Mouse (Mus musculus) CH12.LX (cell line): Measurements from ENCODE around the gene Gh. TPM values are rescaled to one million over a fixed set of nuclear protein-coding genes. Genes with fewer than 3 reads are reported as not detected.
"Not testable (repeated sequence)": the region's sequence is repeated elsewhere in the genome, so short reads cannot be mapped to it uniquely, and the experiment has no call there.

Experiments used
- DNase-seq: peaks from one replicate; pipeline ENCODE4 v3.0.0-alpha.2; 2013; ENCODE audit errors: extremely low read depth
- H3K27ac ChIP-seq: 2 replicates; pipeline ENCODE4 v1.5.1; 2012; ENCODE audit warnings: low read depth, mild to moderate bottlenecking, control low read depth, moderate library complexity; ENCODE audit not compliant: insufficient read depth
- H3K27me3 ChIP-seq: replicated peaks from 2 replicates; pipeline ENCODE3; 2012; ENCODE audit warnings: inconsistent platforms
- H3K36me3 ChIP-seq, 2 experiments: replicated peaks in 1 of 2; 2 replicates each; pipeline versions ENCODE3 to v1.6.1; 2012; ENCODE audit warnings: inconsistent platforms in 1 of 2, low read length in 1 of 2, mild to moderate bottlenecking in 1 of 2, mixed read lengths in 1 of 2, moderate library complexity in 1 of 2; ENCODE audit not compliant: control insufficient read depth in 1 of 2, insufficient read depth in 1 of 2
- H3K4me1 ChIP-seq, 2 experiments: 2 replicates each; pipeline ENCODE4 v1.6.1; 2012; ENCODE audit warnings: inconsistent platforms in 1 of 2, moderate library complexity in 1 of 2; ENCODE audit not compliant: insufficient read depth in 2 of 2, control insufficient read depth in 1 of 2
- H3K4me2 ChIP-seq: 2 replicates; pipeline ENCODE4 v1.6.1; 2012; ENCODE audit warnings: low read depth, mild to moderate bottlenecking, control low read depth; ENCODE audit not compliant: poor library complexity, insufficient read depth, severe bottlenecking
- H3K4me3 ChIP-seq, 3 experiments: fragments of 150-350 bp in 1 of 3; sonication (generic) in 1 of 3; replicated peaks in 1 of 3; 2 replicates each; pipeline versions ENCODE3 to v1.5.1; 2011 to 2012; ENCODE audit warnings: low read depth in 2 of 3, low read length in 2 of 3, mild to moderate bottlenecking in 2 of 3, moderate library complexity in 2 of 3, control low read depth in 1 of 3, improper control_type of control experiment in 1 of 3, inconsistent platforms in 1 of 3, mixed read lengths in 1 of 3; ENCODE audit not compliant: poor library complexity in 1 of 3
- H3K79me2 ChIP-seq: replicated peaks from 2 replicates; pipeline ENCODE4 v1.6.1; 2012; ENCODE audit warnings: mild to moderate bottlenecking, moderate library complexity; ENCODE audit not compliant: control insufficient read depth, poor library complexity, insufficient read depth, severe bottlenecking; ENCODE audit errors: extremely low read depth
- H3K9ac ChIP-seq: 2 replicates; pipeline ENCODE4 v1.6.1; 2012; ENCODE audit warnings: low read depth, mild to moderate bottlenecking, control low read depth, moderate library complexity; ENCODE audit not compliant: insufficient read depth
- H3K9me3 ChIP-seq: replicated peaks from 2 replicates; pipeline ENCODE3; 2012; ENCODE audit warnings: low read length, inconsistent platforms, mixed read lengths
- CHD2 ChIP-seq: IDR thresholded peaks from 2 replicates; pipeline ENCODE4 v1.6.1; 2011; ENCODE audit warnings: low read length, improper control_type of control experiment
- CTCF ChIP-seq, 2 experiments: IDR thresholded peaks in 1 of 2; conservative IDR thresholded peaks in 1 of 2; 2 replicates each; pipeline ENCODE4 v1.5.1; 2011 to 2012; ENCODE audit warnings: low read depth in 2 of 2, low read length in 2 of 2, improper control_type of control experiment in 1 of 2, inconsistent platforms in 1 of 2, mild to moderate bottlenecking in 1 of 2, moderate library complexity in 1 of 2
- E2F4 ChIP-seq: IDR thresholded peaks from 2 replicates; pipeline ENCODE4 v1.6.1; 2011; ENCODE audit warnings: low read depth, low read length, improper control_type of control experiment; ENCODE audit not compliant: insufficient replicate concordance
- ELF1 ChIP-seq: IDR thresholded peaks from 2 replicates; pipeline ENCODE4 v1.6.1; 2014; ENCODE audit warnings: low read depth, mild to moderate bottlenecking, inconsistent platforms, low read length, improper control_type of control experiment
- EP300 ChIP-seq: IDR thresholded peaks from 2 replicates; pipeline ENCODE4 v1.6.1; 2011; ENCODE audit warnings: low read length, improper control_type of control experiment
- GABPA ChIP-seq: IDR thresholded peaks from 2 replicates; pipeline ENCODE4 v1.6.1; 2012; ENCODE audit warnings: low read depth, low read length, improper control_type of control experiment, inconsistent platforms; ENCODE audit not compliant: insufficient replicate concordance
- JUN ChIP-seq: IDR thresholded peaks from 2 replicates; pipeline ENCODE4 v1.6.1; 2011; ENCODE audit warnings: low read depth, mild to moderate bottlenecking, low read length, improper control_type of control experiment, moderate library complexity; ENCODE audit not compliant: insufficient read depth
- JUND ChIP-seq: conservative IDR thresholded peaks from 2 replicates; pipeline ENCODE4 v1.6.1; 2011; ENCODE audit warnings: low read depth, low read length, improper control_type of control experiment
- MAFK ChIP-seq: IDR thresholded peaks from 2 replicates; pipeline ENCODE4 v1.6.1; 2011; ENCODE audit warnings: low read length, improper control_type of control experiment; ENCODE audit not compliant: insufficient replicate concordance
- MAX ChIP-seq: IDR thresholded peaks from 2 replicates; pipeline ENCODE4 v1.6.1; 2011; ENCODE audit warnings: low read length, improper control_type of control experiment
- MAZ ChIP-seq: IDR thresholded peaks from 2 replicates; pipeline ENCODE4 v1.6.1; 2012; ENCODE audit warnings: low read depth, mild to moderate bottlenecking, inconsistent platforms, low read length, improper control_type of control experiment, moderate library complexity
- MXI1 ChIP-seq: IDR thresholded peaks from 2 replicates; pipeline ENCODE4 v1.6.1; 2011; ENCODE audit warnings: mild to moderate bottlenecking, low read depth, low read length, improper control_type of control experiment
- MYC ChIP-seq: IDR thresholded peaks from 2 replicates; pipeline ENCODE4 v1.6.1; 2011; ENCODE audit warnings: low read depth, mild to moderate bottlenecking, improper control_type of control experiment, low read length
- NELFE ChIP-seq: IDR thresholded peaks from 2 replicates; pipeline ENCODE4 v1.6.1; 2011; ENCODE audit warnings: low read depth, low read length, improper control_type of control experiment
- PAX5 ChIP-seq: IDR thresholded peaks from 2 replicates; pipeline ENCODE4 v1.6.1; 2012; ENCODE audit warnings: low read length, inconsistent platforms, mixed read lengths
- POLR2A ChIP-seq: IDR thresholded peaks from 2 replicates; pipeline ENCODE4 v1.6.1; 2011; ENCODE audit warnings: low read depth, mild to moderate bottlenecking, improper control_type of control experiment, low read length
- POLR2AphosphoS2 ChIP-seq: IDR thresholded peaks from 2 replicates; pipeline ENCODE4 v1.6.1; 2011; ENCODE audit warnings: low read depth, low read length, improper control_type of control experiment
- RCOR1 ChIP-seq: conservative IDR thresholded peaks from 2 replicates; pipeline ENCODE4 v1.6.1; 2012; ENCODE audit warnings: low read depth, mild to moderate bottlenecking, inconsistent platforms, low read length, improper control_type of control experiment
- SIN3A ChIP-seq: IDR thresholded peaks from 2 replicates; pipeline ENCODE4 v1.6.1; 2012; ENCODE audit warnings: low read length, improper control_type of control experiment, inconsistent platforms
- TCF12 ChIP-seq: IDR thresholded peaks from 2 replicates; pipeline ENCODE4 v1.6.1; 2014; ENCODE audit warnings: low read depth, mild to moderate bottlenecking, inconsistent platforms, low read length, improper control_type of control experiment
- USF1 ChIP-seq: IDR thresholded peaks from 2 replicates; pipeline ENCODE4 v1.6.1; 2014; ENCODE audit warnings: low read depth, mild to moderate bottlenecking, inconsistent platforms, low read length, improper control_type of control experiment
- ZKSCAN1 ChIP-seq: IDR thresholded peaks from 2 replicates; pipeline ENCODE4 v1.6.1; 2012; ENCODE audit warnings: low read depth, inconsistent platforms, low read length, improper control_type of control experiment, borderline replicate concordance
- ZNF384 ChIP-seq: IDR thresholded peaks from 2 replicates; pipeline ENCODE4 v1.6.1; 2012; ENCODE audit warnings: low read depth, low read length, improper control_type of control experiment, inconsistent platforms
- dilution Hi-C: fragments of 300-500 bp; cut with MboI; formaldehyde crosslinking; loops from 2 replicates; pipeline ENCODE4 v1.14.3; 2020; ENCODE audit warnings: low sequenced_read_pairs; ENCODE audit not compliant: extremely low pct_unique_long_range_greater_than_20kb, extremely low pct_ligation_motif_present
- in situ Hi-C: fragments of 300-500 bp; cut with MboI; formaldehyde crosslinking; loops from 3 replicates; pipeline ENCODE4 v1.14.3; 2019; ENCODE audit warnings: low sequenced_read_pairs, low pct_ligation_motif_present, low pct_unique_long_range_greater_than_20kb, mixed read lengths
- polyA plus RNA-seq: library from polyadenylated mRNA; unstranded; fragments of >175 nt; gene quantifications from 2 replicates; pipeline ENCODE4 v1.2.1, GENCODE M21; 2012; ENCODE audit warnings: low read depth; ENCODE audit not compliant: insufficient read length
- total RNA-seq, 2 experiments: library from RNA; depleted of rRNA; stranded (reverse); fragments of 300-350 nt in 1 of 2; fragments of >200 nt in 1 of 2; gene quantifications; 2 replicates each; pipeline ENCODE4 v1.2.3; 2012 to 2014

The Gh gene
- total and polyA plus RNA-seq, 3 experiments = 0.38 to 1.0 (median 0.68) TPM

DNA sequence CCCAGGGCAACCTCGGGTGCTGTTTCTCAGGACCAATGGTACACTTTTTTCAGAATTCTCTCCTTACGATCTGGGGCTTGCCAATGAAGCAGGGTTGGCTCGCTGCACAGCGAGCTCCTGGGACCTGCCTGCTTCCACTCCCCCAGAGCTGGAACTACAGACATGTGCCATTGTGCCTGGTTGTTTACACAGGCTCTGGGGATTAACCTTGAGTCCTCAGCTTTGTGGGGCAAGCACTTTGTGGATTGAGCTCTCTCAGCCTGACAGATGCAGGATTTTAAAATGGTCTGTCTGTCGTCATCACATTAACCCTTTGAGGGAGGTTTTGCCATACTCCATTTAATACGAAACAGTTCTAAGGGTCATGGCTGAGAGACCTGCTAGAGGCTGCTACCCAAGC lies 43.2 kb upstream of the Gh start:
- dilution Hi-C loops (no loop called here), in situ Hi-C loops (no loop called here)
- no peak overlapping the region for H3K9ac ChIP-seq
- peaks cover 0 to 5% of the 10 kb centered on the region in 2 experiments; a peak in 2 of 4 replicates for H3K4me1 ChIP-seq
- H3K79me2 ChIP-seq = no peaks in the 10 kb centered on the region
- TF ChIP-seq ZNF384 = no peak
- TF ChIP-seq PAX5 = no peak
- TF ChIP-seq USF1 = no peak
- TF ChIP-seq POLR2AphosphoS2 = no peak
- TF ChIP-seq MXI1 = no peak
- TF ChIP-seq JUN = no peak
- no peak for TF ChIP-seq CTCF (conservative IDR thresholded peaks at IDR 0.05 in 1 of 2, IDR thresholded peaks at IDR 0.05 in 1 of 2; ENCODE audit: low read depth in 2 of 2, low read length in 2 of 2)
- no peak for TF ChIP-seq SIN3A
- no peak for TF ChIP-seq EP300
- no peak for TF ChIP-seq CHD2
- TF ChIP-seq ZKSCAN1 = no peak
- TF ChIP-seq JUND = no peak
- TF ChIP-seq ELF1 = no peak
- TF ChIP-seq E2F4 = no peak
- no peak for TF ChIP-seq MAFK
- H3K27me3 ChIP-seq = peaks cover 88% of the 10 kb centered on the region
- no peak overlapping the region for H3K4me2 ChIP-seq
- DNase-seq = no peak
- H3K9me3 ChIP-seq = peaks cover 11% of the 10 kb centered on the region
- H3K36me3 ChIP-seq = no peaks in the 10 kb centered on the region
- no peak overlapping the region for H3K4me3 ChIP-seq
- H3K27ac ChIP-seq = no peak overlapping the region

DNA sequence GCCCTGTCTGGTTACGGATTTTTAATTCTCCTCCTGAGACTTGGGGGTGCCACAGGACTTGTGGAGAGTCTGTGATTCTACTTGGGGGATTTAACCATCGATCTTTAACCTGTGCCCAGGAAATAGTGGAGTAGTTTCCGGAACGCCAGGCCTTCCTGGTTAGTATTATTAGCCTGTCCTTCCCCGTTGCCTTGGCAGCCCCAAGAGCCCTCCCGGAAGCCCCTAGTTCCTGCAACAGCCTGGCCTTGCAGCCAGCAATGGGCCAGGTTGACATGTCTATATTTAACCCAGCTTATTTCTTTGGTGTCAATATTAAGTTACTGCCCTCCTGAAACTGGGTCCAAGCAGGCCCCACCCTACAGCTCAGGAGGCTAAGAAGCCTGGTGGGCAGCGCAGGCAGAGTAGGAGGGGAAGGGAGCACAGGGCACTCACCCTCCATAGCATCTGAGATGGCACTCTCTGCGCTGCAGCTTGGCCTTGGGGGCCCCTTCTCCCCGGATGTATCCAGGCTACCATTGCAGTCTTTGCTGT lies 39.4 kb upstream of the Gh start:
- dilution Hi-C loops = no loop called here
- TF ChIP-seq POLR2A = no peak
- TF ChIP-seq NELFE = no peak
- TF ChIP-seq TCF12 = no peak
- TF ChIP-seq MAFK = no peak
- TF ChIP-seq MAZ = no peak
- TF ChIP-seq RCOR1 = no peak
- TF ChIP-seq MAX = no peak
- no peak for TF ChIP-seq GABPA
- TF ChIP-seq CTCF (conservative IDR thresholded peaks at IDR 0.05 in 1 of 2, IDR thresholded peaks at IDR 0.05 in 1 of 2; ENCODE audit: low read depth in 2 of 2, low read length in 2 of 2) = no peak
- TF ChIP-seq MYC = no peak
- no peak overlapping the region for H3K9ac ChIP-seq
- H3K79me2 ChIP-seq = no peaks in the 10 kb centered on the region
- no peak overlapping the region for H3K4me2 ChIP-seq
- H3K4me1 ChIP-seq = peaks cover 2 to 7% of the 10 kb centered on the region in 2 experiments; a peak in 3 of 4 replicates
- H3K27ac ChIP-seq = no peak overlapping the region
- peaks cover 10% of the 10 kb centered on the region for H3K9me3 ChIP-seq
- in situ Hi-C loops = no loop called here
- H3K4me3 ChIP-seq = no peak overlapping the region
- no peaks in the 10 kb centered on the region for H3K36me3 ChIP-seq
- peaks cover 76% of the 10 kb centered on the region for H3K27me3 ChIP-seq
- no peak for DNase-seq

DNA sequence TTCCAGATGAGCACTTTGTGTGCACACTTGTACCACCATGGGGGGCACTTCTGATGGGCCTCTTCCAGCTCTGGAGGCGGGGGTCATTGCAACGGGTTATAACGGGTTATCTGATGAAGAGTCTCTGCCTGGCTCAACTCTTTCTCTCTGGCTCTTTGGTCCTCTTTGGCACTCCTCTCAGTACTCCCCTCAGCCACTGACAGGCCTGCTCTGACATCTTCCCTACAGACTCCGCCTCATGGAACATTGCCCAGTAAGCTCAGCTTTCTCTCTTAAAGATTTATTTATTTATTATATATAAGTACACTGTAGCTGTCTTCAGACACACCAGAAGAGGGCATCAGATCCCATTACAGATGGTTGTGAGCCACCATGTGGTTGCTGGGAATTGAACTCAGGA lies 37.7 kb upstream of the Gh start:
- dilution Hi-C loops, H3K4me3 ChIP-seq, H3K36me3 ChIP-seq, H3K9me3 ChIP-seq, H3K4me2 ChIP-seq, H3K27ac ChIP-seq, in situ Hi-C loops, DNase-seq, H3K79me2 ChIP-seq, H3K9ac ChIP-seq, H3K4me1 ChIP-seq: not testable (repeated sequence)
- H3K27me3 ChIP-seq = peaks cover 61% of the 10 kb centered on the region
